Mouse (Mus musculus) c-Kit-negative CD71-positive TER-119-positive erythroid progenitor cells, embryonic 14.5 days (primary cell): ENCODE measurements around the gene Snx9.

ENCODE experiments used
- DNase-seq: peaks from one replicate; pipeline ENCODE4 v3.0.0-alpha.2; 2013; ENCODE audit warnings: low read depth, low spot score

Gene Snx9

GRCm38 (mm10) chr17:5965084-5965781 is 124.1 kb downstream of the Snx9 start:
- DNase-seq = no peak

GRCm38 (mm10) chr17:5966706-5967105 is 125.6 kb downstream of the Snx9 start:
- DNase-seq = no peak

GRCm38 (mm10) chr17:5968562-5968961 is 127.4 kb downstream of the Snx9 start:
- DNase-seq = no peak

GRCm38 (mm10) chr17:5969246-5969645 is 128.1 kb downstream of the Snx9 start:
- DNase-seq = no peak

- no peak for DNase-seq
Measured at GRCm38 (mm10) chr17:5970298-5970821, 129.2 kb downstream of the Snx9 start.

GRCm38 (mm10) chr17:5973536-5973935 is 132.4 kb downstream of the Snx9 start:
- DNase-seq = no peak

- DNase-seq = no peak
Measured at GRCm38 (mm10) chr17:5975099-5975977, 134.2 kb downstream of the Snx9 start.

GRCm38 (mm10) chr17:5976221-5977055 is 135.3 kb downstream of the Snx9 start:
- DNase-seq = no peak

- DNase-seq = no peak
Measured at GRCm38 (mm10) chr17:5977056-5977920, 136.2 kb downstream of the Snx9 start.

GRCm38 (mm10) chr17:5977921-5978504 is 136.9 kb downstream of the Snx9 start:
- DNase-seq = no peak

GRCm38 (mm10) chr17:5978505-5979077 is 137.5 kb downstream of the Snx9 start:
- no peak for DNase-seq

GRCm38 (mm10) chr17:5980860-5981259 is 139.7 kb downstream of the Snx9 start:
- no peak for DNase-seq
